ENCODE assay signal across 14 mouse cellular contexts in genomic region chr8:110793511-110793910, GRCm38 (mm10). TPM values are rescaled to one million over a fixed set of nuclear protein-coding genes. Genes with fewer than 3 reads are reported as not detected.
DNase-seq lines count a peak whose midpoint lies in the region; ATAC-seq and TF ChIP-seq lines count a peak whose summit lies in the region.
"Had no signal": no experiment of that assay in that cellular context is flagged by ENCODE, and none has a peak within 500 bp of the region (broad histone marks: within the 10 kb centered on the region; RNA-seq: fewer than 3 reads in every experiment).

No protein-coding gene starts in this region.

- ATAC-seq in kidney, embryonic 16.5 days (ENCODE audit: low FRiP score, low TSS enrichment) = no peak
- no peak for ATAC-seq in stomach, embryonic 14.5 days (ENCODE audit: insufficient number of reproducible peaks, insufficient read depth, low FRiP score, low read depth)
- no peak for ATAC-seq in stomach, postnatal 0 days (ENCODE audit: low FRiP score, low TSS enrichment)
- no peak for ATAC-seq in intestine, embryonic 14.5 days (replicated peaks; ENCODE audit: low FRiP score, low TSS enrichment, low read depth)
- ATAC-seq in neural tube, embryonic 15.5 days (ENCODE audit: low FRiP score) = no peak
- ATAC-seq in hindbrain, embryonic 16.5 days = no peak

- peaks cover 15% of the 10 kb centered on the region; the same call in 1 of the 2 replicates for H3K4me1 ChIP-seq in kidney, embryonic 16.5 days (ENCODE audit: insufficient read depth, low read length)
- peaks cover 10% of the 10 kb centered on the region for H3K4me1 ChIP-seq in stomach, embryonic 14.5 days (ENCODE audit: control insufficient read depth, insufficient read depth, low read length)
- H3K4me1 ChIP-seq in stomach, postnatal 0 days (replicated peaks; ENCODE audit: control insufficient read depth, insufficient read depth) = 0 out of 2 replicates have a peak, but pooled peaks cover 3% of the 10 kb centered on the region
- peaks cover 9% of the 10 kb centered on the region for H3K4me1 ChIP-seq in intestine, embryonic 14.5 days (replicated peaks; ENCODE audit: control insufficient read depth, insufficient read depth, low read length)
- peaks cover 13% of the 10 kb centered on the region; the same call in 1 of the 2 replicates for H3K4me1 ChIP-seq in neural tube, embryonic 15.5 days
- H3K4me1 ChIP-seq in hindbrain, embryonic 16.5 days (ENCODE audit: control insufficient read depth, insufficient read depth, low read depth, low read length) = peaks cover 4% of the 10 kb centered on the region; the same call in 1 of the 2 replicates
- H3K4me1 ChIP-seq: neural tube, embryonic 13.5 days had no signal

- peak overlapping the region; percentile 83 for H3K27ac ChIP-seq in kidney, embryonic 16.5 days (ENCODE audit: low read length)
- peak overlapping the region; percentile 39; the same call in 1 of the 2 replicates for H3K27ac ChIP-seq in stomach, embryonic 14.5 days (ENCODE audit: low read length)
- H3K27ac ChIP-seq in stomach, postnatal 0 days (replicated peaks) = no peak overlapping the region; the same call in 1 of the 2 replicates
- H3K27ac ChIP-seq in intestine, embryonic 14.5 days (ENCODE audit: low read depth) = peak overlapping the region; percentile 54
- no peak overlapping the region for H3K27ac ChIP-seq in neural tube, embryonic 15.5 days (replicated peaks)
- no peak overlapping the region for H3K27ac ChIP-seq in hindbrain, embryonic 16.5 days (ENCODE audit: low read depth, low read length)
- H3K27ac ChIP-seq: limb, embryonic 13.5 days; neural tube, embryonic 13.5 days had no signal

- H3K9ac ChIP-seq in kidney, embryonic 16.5 days (replicated peaks; ENCODE audit: low read length) = no peak overlapping the region
- H3K9ac ChIP-seq in stomach, embryonic 14.5 days (replicated peaks; ENCODE audit: low read depth, low read length) = no peak overlapping the region
- H3K9ac ChIP-seq in stomach, postnatal 0 days (ENCODE audit: low read length) = no peak overlapping the region
- no peak overlapping the region for H3K9ac ChIP-seq in intestine, embryonic 14.5 days (ENCODE audit: low read length)
- no peak overlapping the region for H3K9ac ChIP-seq in neural tube, embryonic 15.5 days (replicated peaks)
- H3K9ac ChIP-seq in hindbrain, embryonic 16.5 days (ENCODE audit: low read depth, low read length) = no peak overlapping the region
- H3K9ac ChIP-seq: neural tube, embryonic 13.5 days had no signal

- 72% methylated on average over 9 of the region's 9 CpGs for WGBS in kidney, embryonic 16.5 days
- 78% methylated on average over 9 of the region's 9 CpGs for WGBS in stomach, embryonic 14.5 days
- WGBS in stomach, postnatal 0 days = 67% methylated on average over 9 of the region's 9 CpGs
- WGBS in intestine, embryonic 14.5 days = 82% methylated on average over 9 of the region's 9 CpGs
- 77% methylated on average over 9 of the region's 9 CpGs for WGBS in neural tube, embryonic 15.5 days
- WGBS in hindbrain, embryonic 16.5 days = 66% methylated on average over 9 of the region's 9 CpGs

- no peak for TF ChIP-seq CTCF in stomach, postnatal 0 days (IDR thresholded peaks at IDR 0.05; ENCODE audit: low read depth)

- H3K4me2 ChIP-seq in kidney, embryonic 16.5 days (replicated peaks; ENCODE audit: low read depth, low read length) = peak overlapping the region; percentile 15
- no peak overlapping the region for H3K4me2 ChIP-seq in stomach, embryonic 14.5 days (replicated peaks; ENCODE audit: low read depth, low read length)
- no peak overlapping the region for H3K4me2 ChIP-seq in stomach, postnatal 0 days (replicated peaks; ENCODE audit: low read depth)
- H3K4me2 ChIP-seq in intestine, embryonic 14.5 days (ENCODE audit: low read length) = peak overlapping the region; percentile 27; the same call in 1 of the 2 replicates
- H3K4me2 ChIP-seq in neural tube, embryonic 15.5 days = no peak overlapping the region
- H3K4me2 ChIP-seq in hindbrain, embryonic 16.5 days (ENCODE audit: low read length) = no peak overlapping the region
- H3K4me2 ChIP-seq: limb, embryonic 13.5 days; neural tube, embryonic 13.5 days had no signal

- no peak overlapping the region for H3K4me3 ChIP-seq in kidney, embryonic 16.5 days (ENCODE audit: low read length)
- H3K4me3 ChIP-seq in stomach, embryonic 14.5 days (ENCODE audit: low read depth, low read length) = no peak overlapping the region
- H3K4me3 ChIP-seq in stomach, postnatal 0 days (ENCODE audit: low read depth, low read length) = no peak overlapping the region
- H3K4me3 ChIP-seq in intestine, embryonic 14.5 days (ENCODE audit: low read depth, low read length) = no peak overlapping the region
- no peak overlapping the region for H3K4me3 ChIP-seq in neural tube, embryonic 15.5 days (replicated peaks)
- no peak overlapping the region for H3K4me3 ChIP-seq in hindbrain, embryonic 16.5 days (ENCODE audit: low read length)
- H3K4me3 ChIP-seq: limb, embryonic 13.5 days; neural tube, embryonic 13.5 days had no signal

- DNase-seq in kidney, postnatal 10 days = no peak
- no peak for DNase-seq in stomach, postnatal 0 days (ENCODE audit: low spot score)
- no peak for DNase-seq in intestine, embryonic 14.5 days (ENCODE audit: low spot score)
- DNase-seq: cerebellum, adult 9-10 months; heart, adult 11 months; liver, postnatal 0 days; midbrain, embryonic 14.5 days; thymus, postnatal 4 days had no signal

- no peak for TF ChIP-seq EP300 in stomach, postnatal 0 days (optimal IDR thresholded peaks at IDR 0.05)

- peaks cover 4% of the 10 kb centered on the region for H3K9me3 ChIP-seq in kidney, embryonic 16.5 days (ENCODE audit: low read length)
- no peaks in the 10 kb centered on the region for H3K9me3 ChIP-seq in stomach, embryonic 14.5 days (ENCODE audit: control insufficient read depth, low read depth, low read length)
- H3K9me3 ChIP-seq in stomach, postnatal 0 days (ENCODE audit: control insufficient read depth, low read length) = no peaks in the 10 kb centered on the region
- peaks cover 9% of the 10 kb centered on the region for H3K9me3 ChIP-seq in intestine, embryonic 14.5 days (ENCODE audit: control insufficient read depth, low read length)
- H3K9me3 ChIP-seq in neural tube, embryonic 15.5 days (replicated peaks) = no peaks in the 10 kb centered on the region
- no peaks in the 10 kb centered on the region for H3K9me3 ChIP-seq in hindbrain, embryonic 16.5 days (ENCODE audit: control insufficient read depth, low read length)
- H3K9me3 ChIP-seq: neural tube, embryonic 13.5 days had no signal

- H3K36me3 ChIP-seq in kidney, embryonic 16.5 days (ENCODE audit: insufficient read depth, low read length) = no peaks in the 10 kb centered on the region
- no peaks in the 10 kb centered on the region for H3K36me3 ChIP-seq in stomach, embryonic 14.5 days (ENCODE audit: control insufficient read depth, insufficient read depth, low read length)
- H3K36me3 ChIP-seq in stomach, postnatal 0 days (ENCODE audit: control insufficient read depth, insufficient read depth, low read length) = no peaks in the 10 kb centered on the region
- H3K36me3 ChIP-seq in intestine, embryonic 14.5 days (ENCODE audit: control insufficient read depth, insufficient read depth, low read length) = no peaks in the 10 kb centered on the region
- no peaks in the 10 kb centered on the region for H3K36me3 ChIP-seq in neural tube, embryonic 15.5 days
- H3K36me3 ChIP-seq in hindbrain, embryonic 16.5 days (ENCODE audit: control insufficient read depth, insufficient read depth, low read length) = no peaks in the 10 kb centered on the region
- H3K36me3 ChIP-seq: limb, embryonic 13.5 days; neural tube, embryonic 13.5 days had no signal

- no peaks in the 10 kb centered on the region for H3K27me3 ChIP-seq in kidney, embryonic 16.5 days (ENCODE audit: insufficient read depth, low read length)
- no peaks in the 10 kb centered on the region for H3K27me3 ChIP-seq in stomach, embryonic 14.5 days (ENCODE audit: control insufficient read depth, insufficient read depth, low read length)
- no peaks in the 10 kb centered on the region for H3K27me3 ChIP-seq in stomach, postnatal 0 days (ENCODE audit: control insufficient read depth, insufficient read depth, low read length)
- no peaks in the 10 kb centered on the region for H3K27me3 ChIP-seq in intestine, embryonic 14.5 days (replicated peaks; ENCODE audit: control insufficient read depth, insufficient read depth, low read length)
- H3K27me3 ChIP-seq in neural tube, embryonic 15.5 days (replicated peaks) = no peaks in the 10 kb centered on the region
- H3K27me3 ChIP-seq in hindbrain, embryonic 16.5 days (replicated peaks; ENCODE audit: control insufficient read depth, insufficient read depth, low read length) = no peaks in the 10 kb centered on the region
- H3K27me3 ChIP-seq: limb, embryonic 13.5 days; neural tube, embryonic 13.5 days had no signal

RNA-seq across cellular contexts. Expression of gene Il34, which starts 12.2 kb away (rescaled TPM):
- 3.0 and 3.2 TPM in 2 replicates for polyA plus RNA-seq in kidney, embryonic 16.5 days (2015; fragmentation: Nextera tagmentation; extraction: Ambion mirVana)
- polyA plus RNA-seq in stomach, embryonic 14.5 days (2014; fragmentation: Nextera tagmentation; extraction: Ambion mirVana) = 1.2 and 1.5 TPM in 2 replicates
- polyA plus RNA-seq in stomach, postnatal 0 days (2015; fragmentation: Nextera tagmentation; extraction: Ambion mirVana) = 5.0 and 6.4 TPM in 2 replicates
- 1.2 and 1.5 TPM in 2 replicates for polyA plus RNA-seq in intestine, embryonic 14.5 days (2014; fragmentation: Nextera tagmentation; extraction: Ambion mirVana)
- polyA plus RNA-seq in neural tube, embryonic 15.5 days (2015; fragmentation: Nextera tagmentation; extraction: Ambion mirVana) = 5.8 and 6.3 TPM in 2 replicates
- polyA plus RNA-seq in hindbrain, embryonic 16.5 days (2015; fragmentation: Nextera tagmentation; extraction: Ambion mirVana) = 7.7 and 8.8 TPM in 2 replicates

RNA-seq across cellular contexts. Expression of gene Cog4, which starts 52.9 kb away (rescaled TPM):
- polyA plus RNA-seq in kidney, embryonic 16.5 days (2015; fragmentation: Nextera tagmentation; extraction: Ambion mirVana) = 86.9 and 88.5 TPM in 2 replicates
- 61.5 and 67.4 TPM in 2 replicates for polyA plus RNA-seq in stomach, embryonic 14.5 days (2014; fragmentation: Nextera tagmentation; extraction: Ambion mirVana)
- polyA plus RNA-seq in stomach, postnatal 0 days (2015; fragmentation: Nextera tagmentation; extraction: Ambion mirVana) = 34.1 and 34.9 TPM in 2 replicates
- polyA plus RNA-seq in intestine, embryonic 14.5 days (2014; fragmentation: Nextera tagmentation; extraction: Ambion mirVana) = 66.0 and 72.3 TPM in 2 replicates
- 74.1 and 78.9 TPM in 2 replicates for polyA plus RNA-seq in neural tube, embryonic 15.5 days (2015; fragmentation: Nextera tagmentation; extraction: Ambion mirVana)
- polyA plus RNA-seq in hindbrain, embryonic 16.5 days (2015; fragmentation: Nextera tagmentation; extraction: Ambion mirVana) = 74.1 and 77.4 TPM in 2 replicates

RNA-seq across cellular contexts. Expression of gene Sf3b3, which starts 53.1 kb away (rescaled TPM):
- 175 and 182 TPM in 2 replicates for polyA plus RNA-seq in kidney, embryonic 16.5 days (2015; fragmentation: Nextera tagmentation; extraction: Ambion mirVana)
- 148 TPM in 2 replicates for polyA plus RNA-seq in stomach, embryonic 14.5 days (2014; fragmentation: Nextera tagmentation; extraction: Ambion mirVana)
- polyA plus RNA-seq in stomach, postnatal 0 days (2015; fragmentation: Nextera tagmentation; extraction: Ambion mirVana) = 38.6 and 39.0 TPM in 2 replicates
- polyA plus RNA-seq in intestine, embryonic 14.5 days (2014; fragmentation: Nextera tagmentation; extraction: Ambion mirVana) = 149 and 176 TPM in 2 replicates
- polyA plus RNA-seq in neural tube, embryonic 15.5 days (2015; fragmentation: Nextera tagmentation; extraction: Ambion mirVana) = 79.6 and 97.3 TPM in 2 replicates
- 78.4 and 92.3 TPM in 2 replicates for polyA plus RNA-seq in hindbrain, embryonic 16.5 days (2015; fragmentation: Nextera tagmentation; extraction: Ambion mirVana)

Comparison
In these comparisons a context has a peak if more than half of its experiments do, and no peak if none do; other contexts are left out.
1. H3K27ac ChIP-seq: peak in kidney, embryonic 16.5 days (single experiment), stomach, embryonic 14.5 days (single experiment) and intestine, embryonic 14.5 days (single experiment); none in stomach, postnatal 0 days (single experiment), neural tube, embryonic 15.5 days (single experiment) and hindbrain, embryonic 16.5 days (single experiment).
2. H3K4me2 ChIP-seq: peak in kidney, embryonic 16.5 days (single experiment) and intestine, embryonic 14.5 days (single experiment); none in stomach, embryonic 14.5 days (single experiment), stomach, postnatal 0 days (single experiment), neural tube, embryonic 15.5 days (single experiment) and hindbrain, embryonic 16.5 days (single experiment).